Mouse (Mus musculus): ENCODE measurements around the gene Cacnb4.

Gene Cacnb4

GRCm38 (mm10) chr2:52518740-52519139 is 157.9 kb downstream of the Cacnb4 start:
- no peak for DNase-seq (ENCODE audit: low spot score)

DNA sequence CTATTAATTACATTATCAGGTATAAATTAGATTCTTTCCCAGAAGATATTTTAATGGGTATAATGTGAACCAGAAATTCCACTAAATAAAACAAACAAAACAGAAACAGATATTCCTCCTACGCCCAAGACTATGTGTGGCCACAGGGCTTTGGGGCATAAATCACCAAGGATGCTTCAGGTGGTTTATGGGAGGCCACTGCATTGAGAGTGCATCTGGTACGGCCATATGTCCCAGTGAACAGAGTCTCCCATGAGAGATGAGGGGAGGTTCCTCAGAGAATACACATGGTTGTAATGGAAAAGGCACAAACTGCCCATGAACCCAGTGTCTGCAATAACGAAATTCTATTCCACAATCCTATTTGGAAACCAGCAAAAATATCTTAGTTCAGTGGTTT is 160.1 kb downstream of the Cacnb4 start:
- DNase-seq (ENCODE audit: low spot score) = no peak

- no peak for DNase-seq (ENCODE audit: low spot score)
These were observed 163.7 kb downstream of the Cacnb4 start for GRCm38 (mm10) chr2:52512865-52513388.

DNA sequence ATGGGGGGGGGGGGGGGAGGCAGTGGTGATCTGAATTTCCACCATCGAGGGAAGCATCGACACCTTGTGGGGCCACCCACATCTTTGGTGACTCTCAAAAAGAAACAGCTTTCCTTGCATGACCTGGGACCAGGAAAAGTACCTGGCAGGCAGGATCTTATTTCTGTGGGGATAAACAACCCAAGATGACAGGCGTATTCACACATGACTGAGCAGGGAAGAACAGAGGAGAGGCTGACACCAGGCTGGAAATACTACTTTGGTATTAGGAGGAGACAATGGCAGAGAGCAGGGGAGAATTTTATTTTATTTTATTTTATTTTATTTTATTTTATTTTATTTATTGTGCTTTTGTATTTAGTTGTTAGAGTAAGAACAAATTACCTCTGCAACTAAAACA is 164.4 kb downstream of the Cacnb4 start:
- DNase-seq (ENCODE audit: low spot score) = no peak

GRCm38 (mm10) chr2:52511799-52512198 is 164.8 kb downstream of the Cacnb4 start:
- no peak for DNase-seq (ENCODE audit: low spot score)

- no peak for DNase-seq (ENCODE audit: low spot score)
These were observed 166.7 kb downstream of the Cacnb4 start for GRCm38 (mm10) chr2:52509779-52510500.

DNA sequence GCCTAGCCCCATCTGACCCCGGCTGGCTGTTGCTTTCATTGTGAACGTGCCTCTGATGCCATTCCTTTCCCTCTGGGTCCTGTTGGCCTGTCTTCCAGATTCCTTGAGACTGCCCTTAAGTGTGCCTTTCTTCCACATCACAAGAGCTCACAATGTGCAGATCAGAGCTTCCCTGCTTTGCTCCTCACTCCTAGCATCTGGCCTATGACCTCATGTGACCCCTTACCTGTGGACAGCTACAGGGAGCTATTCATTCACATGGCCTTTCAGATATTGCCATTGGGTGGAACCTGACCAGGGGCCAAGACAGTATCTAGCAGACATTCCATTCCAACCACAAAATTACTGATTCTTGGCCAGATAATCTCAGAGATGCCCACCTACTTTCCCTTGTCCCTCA is 171.5 kb downstream of the Cacnb4 start:
- no peak for DNase-seq (ENCODE audit: low spot score)

DNA sequence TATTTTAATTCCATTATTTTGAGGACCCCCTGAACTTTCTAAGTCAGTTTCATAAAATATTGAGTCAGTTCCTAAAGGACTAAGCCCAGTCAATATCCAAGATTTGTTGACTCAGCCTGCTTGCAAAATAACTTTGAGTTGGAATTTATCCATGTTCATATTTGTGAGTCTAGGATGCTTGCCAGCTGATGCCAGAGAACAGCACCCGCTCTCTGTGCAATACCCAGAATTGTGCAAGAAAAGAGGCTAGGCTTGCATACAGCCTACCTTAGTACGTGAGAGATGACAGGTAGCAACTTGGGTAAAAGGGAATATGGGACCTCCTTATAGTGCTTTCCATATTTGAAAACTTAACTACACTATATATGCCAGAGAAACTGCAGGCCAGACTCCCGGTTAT is 171.9 kb downstream of the Cacnb4 start:
- no peak for DNase-seq (ENCODE audit: low spot score)

DNA sequence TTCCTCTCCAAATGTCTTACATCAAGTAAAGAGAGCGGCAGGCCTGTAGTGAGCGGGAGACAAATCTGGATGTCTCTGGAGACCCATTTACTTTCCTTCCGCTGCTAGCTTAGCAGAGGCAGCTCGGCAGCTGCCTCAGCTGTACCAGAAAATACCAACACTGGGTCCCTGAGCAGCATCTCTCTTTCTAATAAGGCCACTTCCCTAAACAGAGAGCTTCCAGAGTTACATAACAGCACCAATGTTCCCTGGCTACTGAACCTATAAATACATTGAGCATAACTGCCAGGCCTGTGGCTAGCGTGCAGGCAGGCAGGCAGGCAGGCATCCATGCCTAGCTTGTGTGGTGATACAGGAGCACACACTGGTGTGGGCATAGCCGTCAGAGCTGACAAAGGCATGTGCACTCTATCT is 176.8 kb downstream of the Cacnb4 start:
- no peak for DNase-seq (ENCODE audit: low spot score)

DNA sequence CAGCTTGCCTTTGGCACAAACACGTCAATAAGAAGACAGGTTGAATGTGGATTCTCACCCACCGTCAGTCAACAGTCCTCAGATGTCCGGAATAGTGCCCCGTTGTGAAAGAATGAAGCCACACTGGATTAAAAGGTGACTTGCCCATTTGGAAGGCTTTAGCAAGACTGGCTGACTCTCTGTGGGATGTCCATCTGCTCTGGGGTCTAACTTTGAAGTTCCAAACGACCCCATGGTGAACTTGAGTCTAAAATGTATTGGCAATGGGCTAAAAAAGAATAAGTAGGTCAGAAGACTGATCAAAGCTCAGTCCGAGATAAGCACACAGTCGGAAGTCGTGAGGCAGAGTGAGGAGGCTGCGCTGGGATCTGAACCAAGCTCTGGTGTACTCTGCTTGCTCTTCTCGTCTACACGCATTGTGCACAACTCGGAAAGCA is 177.5 kb downstream of the Cacnb4 start:
- DNase-seq (ENCODE audit: low spot score) = no peak

DNA sequence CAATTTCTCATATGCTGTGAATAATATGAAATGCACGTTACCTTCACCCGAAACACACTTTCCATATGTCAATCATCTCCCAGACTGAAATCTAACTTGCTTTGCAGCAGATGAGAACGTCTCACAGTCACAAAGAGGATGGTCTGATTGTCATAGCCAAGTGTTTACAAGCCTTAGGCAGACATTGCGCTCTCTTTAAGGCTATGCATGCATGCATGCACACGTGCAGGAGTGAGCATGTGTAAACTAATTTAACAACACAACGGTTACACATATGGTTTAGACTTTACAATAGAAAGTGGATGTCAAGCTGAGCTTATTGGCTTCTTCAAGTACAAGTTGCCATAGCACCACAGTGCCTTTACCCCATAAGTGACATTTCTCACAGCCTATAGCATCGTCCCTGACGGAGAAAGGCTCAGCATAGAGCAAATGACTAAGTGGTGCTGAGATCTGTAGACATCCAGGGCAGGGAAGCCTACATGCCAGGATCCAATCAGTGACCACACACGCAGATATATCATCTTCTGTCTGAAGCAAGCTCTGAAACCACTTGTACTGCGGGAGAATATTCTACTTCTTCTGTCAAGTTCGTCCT is 181.4 kb downstream of the Cacnb4 start:
- DNase-seq (ENCODE audit: low spot score) = no peak

- DNase-seq (ENCODE audit: low spot score) = no peak
These were observed 182.4 kb downstream of the Cacnb4 start for GRCm38 (mm10) chr2:52494274-52494673.

DNA sequence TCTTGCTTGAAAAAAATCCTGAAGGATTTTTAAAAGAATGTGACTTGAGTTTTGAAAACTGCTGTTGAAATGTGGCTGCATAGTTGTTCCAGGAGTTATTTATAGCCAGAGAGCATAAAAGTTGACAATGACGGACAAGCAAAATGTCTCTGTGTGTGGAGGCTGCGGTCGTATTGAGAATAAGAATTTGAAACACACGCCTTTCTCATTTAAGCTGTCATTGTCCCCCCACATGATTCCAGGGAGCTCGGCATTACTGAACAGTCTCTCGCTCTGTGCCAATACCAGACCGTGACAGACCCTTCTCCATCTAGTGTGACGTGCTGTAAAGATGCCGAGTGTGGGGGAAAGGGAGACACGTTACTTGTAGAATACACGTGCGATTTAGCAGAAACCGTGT is 183.8 kb downstream of the Cacnb4 start:
- DNase-seq (ENCODE audit: low spot score) = no peak

DNA sequence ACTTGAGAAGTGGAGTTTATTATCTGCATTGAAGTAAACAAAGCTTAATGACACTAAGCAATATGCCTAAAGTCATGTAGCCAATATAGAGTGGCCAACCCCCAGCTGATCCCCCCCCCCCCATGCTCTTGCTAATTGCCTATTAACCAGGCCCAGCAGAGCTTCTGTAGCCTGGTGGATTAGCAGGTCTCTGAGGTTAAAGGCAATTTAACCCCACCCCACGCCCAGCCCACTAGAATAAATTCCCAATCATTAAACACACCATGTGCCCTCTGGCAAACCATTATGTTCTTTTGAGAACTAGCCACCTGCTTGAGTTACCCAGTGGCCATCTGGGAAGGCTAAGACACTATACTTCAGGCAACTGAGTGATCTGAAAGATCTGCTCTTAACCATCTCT is 186.8 kb downstream of the Cacnb4 start:
- no peak for DNase-seq (ENCODE audit: low spot score)

GRCm38 (mm10) chr2:52483496-52483895 is 193.1 kb downstream of the Cacnb4 start:
- no peak for DNase-seq (ENCODE audit: low spot score)

GRCm38 (mm10) chr2:52480476-52480875 is 196.2 kb downstream of the Cacnb4 start:
- no peak for DNase-seq (ENCODE audit: low spot score)

DNA sequence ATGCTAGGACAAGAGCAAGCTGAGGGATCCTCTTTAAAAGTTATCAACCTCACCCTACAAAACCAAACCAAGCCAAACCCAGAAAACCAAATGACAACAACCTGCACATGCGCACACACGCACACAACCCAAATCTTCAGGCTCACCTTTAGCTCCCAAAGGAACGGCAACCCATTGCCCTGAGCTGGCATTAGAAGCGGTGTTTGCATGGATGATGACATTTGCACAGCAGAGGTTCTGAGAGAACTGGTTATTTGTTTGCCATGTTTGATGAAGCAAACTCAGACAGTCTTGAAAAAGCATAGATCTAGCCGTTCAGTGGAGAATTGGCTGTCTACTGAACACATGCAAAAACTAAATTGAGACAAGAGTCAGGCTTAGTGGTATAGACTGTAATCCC is 198.1 kb downstream of the Cacnb4 start:
- no peak for DNase-seq (ENCODE audit: low spot score)

GRCm38 (mm10) chr2:52477550-52477907 is 199.1 kb downstream of the Cacnb4 start:
- DNase-seq (ENCODE audit: low spot score) = no peak

- DNase-seq (ENCODE audit: low spot score) = no peak
These were observed 199.7 kb downstream of the Cacnb4 start for GRCm38 (mm10) chr2:52476801-52477549.

- DNase-seq (ENCODE audit: low spot score) = no peak
These were observed 200.8 kb downstream of the Cacnb4 start for GRCm38 (mm10) chr2:52475854-52476253.

DNA sequence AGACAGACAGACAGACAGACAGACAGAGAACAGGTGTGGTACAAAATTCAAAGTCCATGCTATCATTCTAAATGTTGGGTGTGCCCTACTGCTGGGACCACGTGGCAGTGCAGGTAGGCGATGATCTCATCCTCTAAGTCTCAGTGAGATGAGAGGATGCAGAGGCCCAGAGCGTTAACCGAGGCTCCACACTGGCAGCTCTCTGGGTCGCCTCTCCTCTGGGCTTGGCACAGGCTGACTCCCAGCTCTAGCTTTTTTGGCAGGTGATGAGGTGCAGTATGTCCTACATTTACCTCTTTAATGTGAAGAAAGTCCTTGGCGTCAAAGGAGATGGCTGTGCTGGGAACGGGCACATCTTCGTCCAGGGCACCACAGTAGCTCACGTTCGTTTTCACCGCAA is 202.1 kb downstream of the Cacnb4 start:
- no peak for DNase-seq (ENCODE audit: low spot score)

DNA sequence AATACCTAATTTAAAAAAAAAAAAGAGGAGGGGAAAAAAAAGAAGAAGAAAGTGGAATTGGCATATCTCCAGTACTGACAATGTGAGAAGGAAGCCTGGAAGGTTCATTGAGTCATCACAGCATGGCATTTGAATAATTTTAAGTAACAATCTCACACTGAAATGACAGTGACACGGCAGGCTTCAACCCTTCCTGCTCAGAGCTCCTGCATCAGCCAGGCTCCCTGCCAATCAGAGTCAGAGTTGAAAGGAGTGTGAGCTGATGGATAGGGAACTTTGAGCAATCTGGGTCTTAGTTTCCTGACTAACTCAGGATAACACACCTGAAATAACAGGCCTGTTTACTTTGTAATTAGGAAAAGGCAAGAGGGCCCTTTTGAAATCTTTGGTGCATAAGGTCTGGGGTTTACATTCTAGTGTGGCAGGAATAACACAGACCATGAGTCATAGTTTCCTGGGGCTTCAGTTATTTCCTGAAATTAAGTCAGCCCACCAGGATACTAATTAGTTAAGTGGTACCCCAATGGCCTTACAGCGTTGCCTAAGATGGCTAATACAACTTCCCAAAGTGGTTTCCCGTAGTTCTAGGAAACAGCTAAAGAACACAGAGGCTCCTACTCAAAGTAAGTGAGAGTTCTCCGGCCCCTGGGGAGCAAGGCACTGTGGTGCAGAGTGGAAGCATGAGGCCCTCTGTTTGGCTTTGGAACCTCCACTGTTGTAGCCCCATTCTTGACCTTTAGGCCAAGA is 204.9 kb downstream of the Cacnb4 start:
- no peak for DNase-seq (ENCODE audit: low spot score)

Data from urinary bladder, postnatal 14 days (tissue).